Mouse (Mus musculus) fat pad, adult 2 months (tissue): ENCODE measurements around the gene Ccdc134.

ENCODE experiments used
- DNase-seq: peaks from one replicate; pipeline ENCODE4 v3.0.0-alpha.2; 2011; ENCODE audit warnings: low read depth, low spot score; ENCODE audit errors: extremely low read depth

Gene Ccdc134

DNA sequence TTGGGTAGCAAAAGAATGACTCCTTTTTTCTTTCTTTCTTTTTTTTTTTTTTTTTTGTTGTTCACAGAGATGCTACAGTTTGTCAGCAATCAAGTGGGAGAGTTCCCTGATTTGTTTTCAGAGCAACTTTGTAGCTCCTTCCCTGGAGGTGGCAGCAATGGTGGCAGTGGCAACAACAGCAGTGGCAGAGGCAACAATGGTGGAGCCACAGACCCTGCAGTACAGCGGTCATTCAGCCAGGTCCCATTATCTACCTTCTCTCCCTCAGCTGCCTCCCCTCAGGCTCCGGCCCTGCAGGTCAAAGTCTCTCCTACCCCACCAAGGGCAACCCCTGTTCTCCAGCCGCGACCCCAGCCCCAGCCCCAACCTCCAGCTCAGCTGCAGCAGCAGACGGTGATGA lies 41.9 kb downstream of the Ccdc134 start:
- DNase-seq: no peak

DNA sequence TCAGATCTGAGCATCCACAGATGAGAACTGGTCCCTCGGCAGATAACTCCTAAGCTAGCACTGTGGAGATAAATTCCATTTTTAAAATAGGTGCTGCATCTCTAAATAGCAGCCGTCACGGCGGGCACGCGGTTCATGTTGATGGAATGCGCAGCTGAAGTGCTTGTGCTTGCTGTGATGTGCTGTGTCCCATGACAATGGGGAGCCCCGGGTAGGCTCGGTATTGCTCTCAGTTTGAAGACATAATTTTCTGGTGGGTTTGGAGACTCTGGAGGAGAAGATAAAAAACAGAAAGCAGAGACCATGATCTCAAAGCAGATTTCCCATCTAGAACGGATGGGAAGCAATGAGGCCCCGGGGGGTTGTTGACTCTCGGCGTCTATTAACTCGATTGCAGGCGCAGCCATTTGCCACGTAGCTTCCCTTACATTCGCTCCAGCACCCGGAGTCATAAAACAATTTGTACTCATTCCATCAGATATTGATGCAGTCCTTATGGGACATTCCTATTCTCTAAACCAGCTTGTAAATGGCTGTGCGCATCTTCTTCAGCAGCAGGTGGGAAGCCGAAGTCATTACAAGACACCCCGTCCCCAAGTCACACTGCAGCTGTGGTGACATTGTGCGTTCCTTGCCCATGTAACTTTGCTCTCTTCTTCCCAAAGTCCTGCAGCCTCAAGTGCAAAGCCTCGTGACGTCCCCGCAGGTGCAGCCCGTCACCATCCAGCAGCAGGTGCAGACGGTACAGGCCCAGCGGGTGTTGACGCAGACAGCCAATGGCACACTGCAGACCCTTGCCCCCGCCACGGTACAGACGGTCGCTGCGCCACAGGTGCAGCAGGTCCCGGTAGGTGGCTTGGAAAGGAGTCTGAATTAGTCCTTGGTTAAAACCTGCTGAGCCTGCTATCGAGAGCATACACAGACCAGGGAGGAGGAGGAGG lies 43.0 kb downstream of the Ccdc134 start:
- no peak for DNase-seq

GRCm38 (mm10) chr15:82172648-82173047 lies 44.9 kb downstream of the Ccdc134 start:
- no peak for DNase-seq

DNA sequence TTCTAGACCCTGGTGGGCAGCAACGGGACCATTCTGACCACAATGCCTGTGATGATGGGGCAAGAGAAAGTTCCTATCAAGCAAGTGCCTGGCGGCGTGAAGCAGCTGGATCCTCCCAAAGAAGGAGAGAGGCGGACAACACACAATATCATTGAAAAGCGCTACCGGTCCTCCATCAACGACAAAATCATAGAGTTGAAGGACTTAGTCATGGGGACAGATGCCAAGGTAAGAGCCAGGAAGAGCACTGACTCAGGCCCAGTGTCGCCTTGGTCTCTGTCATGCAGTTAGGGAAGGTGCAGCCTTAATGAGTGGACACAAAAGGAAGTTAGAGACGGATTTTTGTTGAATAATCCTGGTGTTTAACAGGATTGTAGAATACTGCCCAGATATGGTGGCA lies 47.4 kb downstream of the Ccdc134 start:
- DNase-seq: no peak

- no peak for DNase-seq
Measured at GRCm38 (mm10) chr15:82177743-82178290, 50.1 kb downstream of the Ccdc134 start.

- DNase-seq: no peak
Measured at GRCm38 (mm10) chr15:82181131-82181530, 53.4 kb downstream of the Ccdc134 start.

DNA sequence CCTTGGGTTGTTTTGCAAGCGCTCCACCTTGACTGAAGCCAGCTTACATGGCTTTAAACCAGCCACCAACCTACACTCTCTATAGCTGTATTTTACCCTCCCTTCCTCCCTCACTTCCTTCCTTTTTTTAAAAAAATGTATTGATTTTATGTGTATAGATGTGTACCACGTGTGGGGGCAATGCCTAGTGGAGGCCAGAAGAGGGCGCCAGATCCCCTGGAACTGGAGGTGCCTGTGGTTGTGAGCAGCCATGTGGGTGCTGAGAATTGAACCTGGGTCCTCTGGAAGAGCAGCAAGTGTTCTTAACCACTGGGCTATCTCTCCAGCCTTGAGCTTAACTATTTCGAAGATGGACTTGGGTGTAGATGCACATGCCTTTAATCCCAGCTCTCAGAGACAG lies 54.6 kb downstream of the Ccdc134 start:
- no peak for DNase-seq

DNA sequence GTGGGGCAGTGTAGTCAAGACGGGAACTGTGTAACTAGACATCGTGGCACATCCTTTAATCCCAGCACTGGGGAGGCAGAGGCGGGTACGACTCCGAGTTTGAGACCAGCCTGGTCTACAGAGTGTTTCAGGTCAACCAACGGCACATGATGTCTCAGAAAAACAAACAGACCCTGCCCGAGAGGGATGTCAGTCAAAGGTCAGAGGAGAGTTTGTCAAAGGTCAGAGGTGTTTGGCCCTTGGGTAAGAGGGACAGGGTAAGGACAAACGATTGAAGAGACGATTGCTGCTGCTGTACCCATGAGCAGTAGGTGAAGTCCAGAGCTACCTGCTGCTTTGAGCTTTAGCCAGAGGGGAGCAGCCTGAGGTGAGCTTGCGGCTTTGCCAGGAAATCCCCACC lies 55.9 kb downstream of the Ccdc134 start:
- DNase-seq: no peak

GRCm38 (mm10) chr15:82184183-82184582 lies 56.5 kb downstream of the Ccdc134 start:
- no peak for DNase-seq

- DNase-seq: no peak
Measured at GRCm38 (mm10) chr15:82184656-82185055, 56.9 kb downstream of the Ccdc134 start.

GRCm38 (mm10) chr15:82185062-82185783 lies 57.5 kb downstream of the Ccdc134 start:
- DNase-seq: no peak

DNA sequence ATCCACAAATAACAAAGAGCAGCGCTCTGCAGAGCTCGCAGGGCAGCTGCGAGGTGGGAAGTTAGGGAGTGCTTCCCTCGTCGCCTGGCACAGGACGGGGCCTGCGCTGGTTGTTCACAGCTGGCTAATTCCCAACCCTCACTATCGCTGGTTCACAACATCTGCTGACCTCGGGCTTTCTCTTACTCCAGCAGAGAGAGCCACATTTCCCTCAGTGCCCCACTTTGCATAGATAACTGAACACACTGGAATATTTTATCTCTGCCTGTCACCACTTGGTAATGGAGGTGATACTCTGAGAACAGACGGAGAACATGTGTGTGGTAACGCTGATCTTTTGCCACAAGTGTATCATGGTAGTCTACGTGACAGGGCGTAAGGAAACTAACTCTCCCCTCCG lies 58.4 kb downstream of the Ccdc134 start:
- DNase-seq: no peak

DNA sequence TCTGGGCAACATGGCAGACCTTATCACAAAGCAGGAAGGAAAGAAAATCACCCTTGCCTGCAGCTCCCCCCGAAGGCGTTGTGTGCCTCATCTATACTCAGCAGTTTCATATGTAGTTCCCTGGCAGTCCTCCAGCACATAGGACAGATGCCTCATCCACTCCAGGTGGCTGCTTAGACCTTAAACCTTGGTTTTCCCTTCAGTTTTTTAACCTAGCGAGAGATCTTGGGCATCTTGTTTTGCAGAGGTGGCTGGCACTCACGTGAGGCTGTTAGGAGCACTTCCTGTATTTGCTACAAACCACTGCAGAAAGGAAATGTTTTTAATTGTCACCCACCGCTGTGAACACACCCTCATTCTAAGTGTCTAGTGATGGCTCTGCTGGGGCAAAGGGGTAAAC lies 59.2 kb downstream of the Ccdc134 start:
- no peak for DNase-seq

- DNase-seq: no peak
Measured at GRCm38 (mm10) chr15:82187401-82187800, 59.7 kb downstream of the Ccdc134 start.

- DNase-seq: no peak
Measured at GRCm38 (mm10) chr15:82187924-82188323, 60.2 kb downstream of the Ccdc134 start.

- no peak for DNase-seq
Measured at GRCm38 (mm10) chr15:82188481-82189240, 60.9 kb downstream of the Ccdc134 start.
